Mouse (Mus musculus): ENCODE measurements at regions not wholly inside any gene's neighbourhood (a gene's known extent, or its start where the extent isn't known, plus 50 kb on each side); places are given as distances from the start of the nearest gene placed in this dataset.

DNA sequence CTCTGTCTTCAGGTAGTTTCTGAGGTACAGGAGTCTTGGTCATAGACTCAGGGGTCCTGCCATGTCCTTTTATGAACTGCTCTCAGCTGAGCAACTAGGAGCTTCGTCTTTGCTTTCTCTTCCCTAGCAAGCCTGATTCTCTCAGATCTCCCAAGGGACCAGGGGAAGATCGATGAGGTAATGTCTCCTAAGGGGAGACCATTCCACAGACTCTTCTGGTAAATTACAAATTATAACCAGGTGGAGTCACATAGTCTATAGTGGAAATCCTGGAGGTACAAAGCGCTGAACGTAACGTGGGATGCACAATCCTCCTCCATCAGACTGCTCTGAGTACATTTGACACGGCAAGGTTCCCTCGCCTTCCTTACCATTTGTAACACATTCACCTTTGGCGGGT, 88.7 kb upstream of the Mast4 start:
- DNase-seq (ENCODE audit: low spot score) (no peak), ATAC-seq (replicated peaks; ENCODE audit: low FRiP score) (no peak)
- Histone ChIP-seq H3K36me3 (ENCODE audit: control insufficient read depth, insufficient read depth, low read length) (no peaks in the 10 kb centered on the region), H3K4me3 (ENCODE audit: low read depth, low read length) (no peak overlapping the region), H3K4me2 (no peak overlapping the region), H3K27me3 (replicated peaks; ENCODE audit: control insufficient read depth, insufficient read depth, low read length) (no peaks in the 10 kb centered on the region), H3K9me3 (ENCODE audit: control insufficient read depth, low read length) (no peaks in the 10 kb centered on the region), H3K9ac (ENCODE audit: low read depth, low read length) (no peak overlapping the region), H3K27ac (ENCODE audit: low read depth, low read length) (no peak overlapping the region), H3K4me1 (replicated peaks; ENCODE audit: control insufficient read depth, insufficient read depth, low read length) (no peaks in the 10 kb centered on the region)
- WGBS = 89% methylated on average over 8 of the region's 8 CpGs

DNA sequence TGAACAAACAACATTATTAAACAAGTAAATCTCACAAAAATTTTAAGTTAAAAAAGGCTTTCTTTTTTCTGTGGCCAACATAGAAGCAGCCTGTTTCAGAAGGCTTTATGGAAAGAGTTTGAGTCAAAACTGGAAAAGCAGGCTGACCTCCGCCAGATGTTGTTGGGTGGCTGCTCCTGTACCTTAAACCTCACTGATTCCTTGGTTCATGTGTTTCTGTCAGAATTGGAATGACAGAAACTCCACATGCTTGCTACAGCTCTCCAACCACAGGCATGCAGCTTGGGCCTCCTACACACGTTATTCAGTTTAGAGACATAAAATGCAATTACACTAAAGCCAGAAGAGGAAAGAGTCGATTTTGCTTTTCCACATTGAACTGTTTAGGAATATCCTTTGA, 84.8 kb upstream of the Mast4 start:
- H3K4me1 ChIP-seq (replicated peaks; ENCODE audit: control insufficient read depth, insufficient read depth, low read length) = no peaks in the 10 kb centered on the region
- DNase-seq (ENCODE audit: low spot score) (no peak), ATAC-seq (replicated peaks; ENCODE audit: low FRiP score) (no peak)
- 78% methylated on average over 3 of the region's 3 CpGs for WGBS
- no peaks in the 10 kb centered on the region for H3K27me3 ChIP-seq (replicated peaks; ENCODE audit: control insufficient read depth, insufficient read depth, low read length)
- H3K36me3 ChIP-seq (ENCODE audit: control insufficient read depth, insufficient read depth, low read length) = no peaks in the 10 kb centered on the region
- H3K4me3 ChIP-seq (ENCODE audit: low read depth, low read length) = no peak overlapping the region
- no peak overlapping the region for H3K9ac ChIP-seq (ENCODE audit: low read depth, low read length)
- no peaks in the 10 kb centered on the region for H3K9me3 ChIP-seq (ENCODE audit: control insufficient read depth, low read length)
- H3K4me2 ChIP-seq = no peak overlapping the region
- H3K27ac ChIP-seq (ENCODE audit: low read depth, low read length) = no peak overlapping the region

DNA sequence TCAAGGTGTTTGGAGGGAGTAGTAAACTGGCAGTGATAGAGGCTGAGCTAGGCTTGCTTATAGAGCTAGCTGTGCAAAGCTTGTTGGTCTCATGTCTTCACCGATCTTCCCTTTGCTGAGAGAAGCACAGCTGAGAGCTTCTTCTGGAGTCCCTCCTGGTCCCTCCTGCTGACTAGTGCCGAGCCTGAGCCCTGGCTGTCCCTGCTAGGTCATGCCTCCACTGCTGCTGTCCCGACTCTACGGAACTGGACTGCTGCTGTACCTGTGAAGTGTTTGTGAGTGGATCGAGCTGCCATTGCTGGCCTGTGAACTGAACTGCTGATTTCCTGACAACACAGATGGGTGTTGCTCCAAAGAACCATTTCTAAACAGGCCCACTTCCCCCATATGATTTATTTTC, 83.0 kb upstream of the Mast4 start:
- H3K9ac ChIP-seq (ENCODE audit: low read depth, low read length) = no peak overlapping the region
- H3K27ac ChIP-seq (ENCODE audit: low read depth, low read length) = no peak overlapping the region
- no peaks in the 10 kb centered on the region for H3K36me3 ChIP-seq (ENCODE audit: control insufficient read depth, insufficient read depth, low read length)
- ATAC-seq (replicated peaks; ENCODE audit: low FRiP score) (no peak), DNase-seq (ENCODE audit: low spot score) (no peak)
- H3K27me3 ChIP-seq (replicated peaks; ENCODE audit: control insufficient read depth, insufficient read depth, low read length) = no peaks in the 10 kb centered on the region
- H3K4me2 ChIP-seq = no peak overlapping the region
- H3K4me1 ChIP-seq (replicated peaks; ENCODE audit: control insufficient read depth, insufficient read depth, low read length) = no peaks in the 10 kb centered on the region
- no peaks in the 10 kb centered on the region for H3K9me3 ChIP-seq (ENCODE audit: control insufficient read depth, low read length)
- 83% methylated on average over 5 of the region's 5 CpGs for WGBS
- H3K4me3 ChIP-seq (ENCODE audit: low read depth, low read length) = no peak overlapping the region

DNA sequence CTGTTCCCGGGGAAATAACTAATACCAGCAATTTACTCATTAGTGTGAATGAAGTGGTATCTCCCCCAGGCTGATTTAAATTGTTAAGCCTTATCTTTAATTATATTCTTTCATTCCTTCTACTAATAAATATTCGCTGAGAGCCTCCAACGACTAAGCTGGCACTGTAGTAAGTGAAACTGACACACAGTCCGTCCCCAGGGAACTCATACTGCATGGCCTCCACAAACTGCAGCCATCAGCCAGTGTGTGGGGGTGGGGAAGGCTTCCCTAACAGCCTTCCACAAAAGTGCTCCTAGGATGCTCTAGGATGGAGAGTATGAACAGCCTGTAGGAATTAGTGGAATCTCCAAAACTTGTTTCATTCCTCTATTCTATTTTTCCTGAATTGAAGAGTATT, 81.0 kb upstream of the Mast4 start:
- ATAC-seq (replicated peaks; ENCODE audit: low FRiP score) = no peak

DNA sequence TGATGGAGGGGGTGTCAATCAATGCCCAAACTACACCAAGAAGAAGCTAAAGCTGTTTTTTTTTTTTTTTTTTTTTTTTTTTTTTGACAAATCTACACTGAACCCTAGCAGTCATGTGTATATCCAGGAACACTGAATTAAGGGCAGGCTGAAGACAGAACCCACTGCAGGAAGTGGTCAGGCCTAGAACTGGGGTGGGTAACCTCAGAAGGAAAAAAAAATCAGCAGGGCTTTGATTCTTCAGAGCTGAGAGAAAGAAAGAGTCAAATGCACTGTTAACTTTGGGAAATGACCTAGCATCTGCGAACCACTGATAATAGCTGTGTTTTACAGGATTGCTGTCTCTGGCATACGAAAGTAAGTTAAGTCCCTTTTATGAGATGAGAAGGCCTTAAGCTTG, 78.3 kb upstream of the Mast4 start:
- H3K36me3 ChIP-seq (ENCODE audit: control insufficient read depth, insufficient read depth, low read length) = no peaks in the 10 kb centered on the region

More for the DNA sequence above, 81.0 kb upstream of the Mast4 start:
- Histone ChIP-seq H3K36me3 (ENCODE audit: control insufficient read depth, insufficient read depth, low read length) (no peaks in the 10 kb centered on the region), H3K4me2 (no peak overlapping the region), H3K4me3 (ENCODE audit: low read depth, low read length) (no peak overlapping the region), H3K9ac (ENCODE audit: low read depth, low read length) (no peak overlapping the region), H3K27me3 (replicated peaks; ENCODE audit: control insufficient read depth, insufficient read depth, low read length) (no peaks in the 10 kb centered on the region), H3K4me1 (replicated peaks; ENCODE audit: control insufficient read depth, insufficient read depth, low read length) (no peaks in the 10 kb centered on the region), H3K9me3 (ENCODE audit: control insufficient read depth, low read length) (no peaks in the 10 kb centered on the region), H3K27ac (ENCODE audit: low read depth, low read length) (no peak overlapping the region)
- DNase-seq (ENCODE audit: low spot score) = no peak
- 75% methylated on average over 4 of the region's 4 CpGs for WGBS

DNA sequence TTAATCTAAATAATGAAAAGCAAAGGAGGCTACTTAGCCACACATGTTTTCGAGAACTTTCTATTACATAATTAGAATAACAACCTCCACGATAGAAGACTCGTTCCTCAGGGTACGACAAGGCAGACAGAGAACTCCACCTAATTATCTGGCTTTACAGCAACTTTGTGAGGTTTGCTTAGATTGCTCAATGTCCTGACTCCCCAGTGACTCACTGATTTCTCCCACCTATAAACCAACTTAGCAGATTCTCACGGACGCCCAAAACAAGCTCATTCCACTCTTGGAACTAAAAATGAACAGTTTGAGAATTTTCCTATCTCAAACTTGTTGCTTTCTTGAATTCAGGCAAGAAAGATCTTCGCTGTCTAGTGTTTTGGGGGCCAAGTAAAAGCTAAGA, 75.0 kb upstream of the Mast4 start:
- H3K4me3 ChIP-seq (ENCODE audit: low read depth, low read length) = no peak overlapping the region
- H3K9ac ChIP-seq (ENCODE audit: low read depth, low read length) = no peak overlapping the region
- no peak for ATAC-seq (replicated peaks; ENCODE audit: low FRiP score)
- no peak overlapping the region for H3K4me2 ChIP-seq
- H3K9me3 ChIP-seq (ENCODE audit: control insufficient read depth, low read length) = no peaks in the 10 kb centered on the region
- DNase-seq (ENCODE audit: low spot score) = no peak
- 64% methylated on average over 7 of the region's 7 CpGs for WGBS
- no peaks in the 10 kb centered on the region for H3K27me3 ChIP-seq (replicated peaks; ENCODE audit: control insufficient read depth, insufficient read depth, low read length)
- no peak overlapping the region for H3K27ac ChIP-seq (ENCODE audit: low read depth, low read length)
- no peaks in the 10 kb centered on the region for H3K4me1 ChIP-seq (replicated peaks; ENCODE audit: control insufficient read depth, insufficient read depth, low read length)
- no peaks in the 10 kb centered on the region for H3K36me3 ChIP-seq (ENCODE audit: control insufficient read depth, insufficient read depth, low read length)

More for the DNA sequence above, 78.3 kb upstream of the Mast4 start:
- Histone ChIP-seq H3K4me2 (no peak overlapping the region), H3K4me1 (replicated peaks; ENCODE audit: control insufficient read depth, insufficient read depth, low read length) (no peaks in the 10 kb centered on the region), H3K27ac (ENCODE audit: low read depth, low read length) (no peak overlapping the region), H3K4me3 (ENCODE audit: low read depth, low read length) (no peak overlapping the region), H3K27me3 (replicated peaks; ENCODE audit: control insufficient read depth, insufficient read depth, low read length) (no peaks in the 10 kb centered on the region), H3K9me3 (ENCODE audit: control insufficient read depth, low read length) (no peaks in the 10 kb centered on the region), H3K9ac (ENCODE audit: low read depth, low read length) (no peak overlapping the region)
- ATAC-seq (replicated peaks; ENCODE audit: low FRiP score) (no peak), DNase-seq (ENCODE audit: low spot score) (no peak)
- WGBS = 37% methylated on average over 2 of the region's 2 CpGs

DNA sequence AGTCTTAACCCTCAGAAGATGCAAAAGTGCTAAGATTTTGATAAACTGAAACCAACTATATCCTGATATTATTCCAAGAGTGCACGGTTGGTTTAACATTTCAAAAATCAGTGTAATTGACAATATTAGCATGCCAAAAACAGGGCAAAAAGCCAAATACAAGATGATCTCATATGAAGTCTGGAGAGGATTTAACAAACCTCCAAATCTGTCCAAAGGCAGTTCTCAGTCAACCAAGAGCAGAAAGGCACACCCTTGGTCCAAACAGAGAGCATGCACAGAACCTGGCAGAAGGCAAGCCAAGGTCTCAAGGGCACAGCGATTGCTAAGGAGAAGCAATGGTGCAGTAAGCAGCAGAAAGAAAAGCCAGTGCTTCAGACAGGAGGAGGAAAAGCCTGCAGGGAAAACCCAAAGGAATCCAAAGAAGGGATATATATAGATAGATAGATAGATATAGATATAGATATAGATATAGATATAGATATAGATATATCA, 62.3 kb upstream of the Mast4 start:
- no peaks in the 10 kb centered on the region for H3K36me3 ChIP-seq (ENCODE audit: control insufficient read depth, insufficient read depth, low read length)
- H3K4me2 ChIP-seq = no peak overlapping the region
- no peak overlapping the region for H3K4me3 ChIP-seq (ENCODE audit: low read depth, low read length)
- no peak for DNase-seq (ENCODE audit: low spot score)
- no peak overlapping the region for H3K9ac ChIP-seq (ENCODE audit: low read depth, low read length)
- H3K27me3 ChIP-seq (replicated peaks; ENCODE audit: control insufficient read depth, insufficient read depth, low read length) = no peaks in the 10 kb centered on the region
- WGBS = 72% methylated on average over 2 of the region's 2 CpGs
- H3K9me3 ChIP-seq (ENCODE audit: control insufficient read depth, low read length) = no peaks in the 10 kb centered on the region
- H3K27ac ChIP-seq (ENCODE audit: low read depth, low read length) = no peak overlapping the region
- no peaks in the 10 kb centered on the region for H3K4me1 ChIP-seq (replicated peaks; ENCODE audit: control insufficient read depth, insufficient read depth, low read length)
- ATAC-seq (replicated peaks; ENCODE audit: low FRiP score) = no peak

DNA sequence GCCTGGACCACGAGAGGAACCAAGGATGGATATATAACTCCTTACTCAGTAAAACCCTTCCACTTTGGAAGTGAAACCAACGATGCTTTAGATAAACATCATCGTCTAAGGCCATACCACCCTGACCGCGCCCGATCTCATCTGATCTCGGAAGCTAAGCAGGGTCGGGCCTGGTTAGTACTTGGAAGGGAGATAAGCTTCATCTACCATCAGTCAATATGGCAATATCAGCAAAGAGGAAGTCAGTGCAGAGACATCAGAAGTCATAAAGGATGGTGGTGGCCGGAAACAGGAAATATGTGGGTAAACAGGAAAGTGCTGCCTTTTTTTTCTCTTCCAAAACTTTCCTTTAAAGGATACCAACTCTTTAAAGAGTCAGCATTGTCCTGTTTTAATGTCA, 61.8 kb upstream of the Mast4 start:
- Histone ChIP-seq H3K4me1 (replicated peaks; ENCODE audit: control insufficient read depth, insufficient read depth, low read length) (no peaks in the 10 kb centered on the region), H3K27me3 (replicated peaks; ENCODE audit: control insufficient read depth, insufficient read depth, low read length) (no peaks in the 10 kb centered on the region), H3K9ac (ENCODE audit: low read depth, low read length) (no peak overlapping the region), H3K27ac (ENCODE audit: low read depth, low read length) (no peak overlapping the region), H3K9me3 (ENCODE audit: control insufficient read depth, low read length) (no peaks in the 10 kb centered on the region), H3K4me2 (no peak overlapping the region), H3K4me3 (ENCODE audit: low read depth, low read length) (no peak overlapping the region), H3K36me3 (ENCODE audit: control insufficient read depth, insufficient read depth, low read length) (no peaks in the 10 kb centered on the region)
- no peak for ATAC-seq (replicated peaks; ENCODE audit: low FRiP score)
- WGBS = 37% methylated on average over 9 of the region's 9 CpGs
- DNase-seq (ENCODE audit: low spot score) = no peak

DNA sequence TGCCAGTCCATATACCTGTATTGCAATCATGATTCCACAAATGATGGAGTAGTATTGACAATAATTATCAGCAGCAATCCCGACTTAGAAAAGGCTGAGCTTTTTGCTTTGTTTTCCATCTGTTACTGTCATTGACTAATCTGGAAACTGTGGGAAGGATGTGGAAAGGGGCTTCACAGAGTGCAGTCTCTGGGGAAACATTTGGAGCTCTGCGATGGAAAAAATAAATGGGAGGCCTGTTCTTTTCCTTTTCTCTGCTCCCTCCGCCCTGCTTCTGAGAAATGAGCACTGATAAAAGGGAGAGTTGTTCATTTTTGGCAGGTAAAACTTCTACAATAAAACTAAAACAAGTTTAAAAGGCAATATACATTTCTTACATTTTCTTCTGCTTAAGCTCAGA, 58.3 kb upstream of the Mast4 start:
- no peak for DNase-seq (ENCODE audit: low spot score)
- H3K9ac ChIP-seq (ENCODE audit: low read depth, low read length) = no peak overlapping the region
- H3K36me3 ChIP-seq (ENCODE audit: control insufficient read depth, insufficient read depth, low read length) = no peaks in the 10 kb centered on the region
- no peaks in the 10 kb centered on the region for H3K27me3 ChIP-seq (replicated peaks; ENCODE audit: control insufficient read depth, insufficient read depth, low read length)
- no peak overlapping the region for H3K4me2 ChIP-seq
- H3K27ac ChIP-seq (ENCODE audit: low read depth, low read length) = no peak overlapping the region
- H3K4me1 ChIP-seq (replicated peaks; ENCODE audit: control insufficient read depth, insufficient read depth, low read length) = no peaks in the 10 kb centered on the region
- no peak for ATAC-seq (replicated peaks; ENCODE audit: low FRiP score)
- WGBS = 57% methylated on average over 3 of the region's 3 CpGs
- no peaks in the 10 kb centered on the region for H3K9me3 ChIP-seq (ENCODE audit: control insufficient read depth, low read length)
- no peak overlapping the region for H3K4me3 ChIP-seq (ENCODE audit: low read depth, low read length)

Measured in liver, embryonic 11.5 days (tissue).